Comparison of ENCODE assay signal across 10 mouse cellular contexts in genomic region chr2:129197197-129197596, GRCm38 (mm10). TPM values are rescaled to one million over a fixed set of nuclear protein-coding genes. Genes with fewer than 3 reads are reported as not detected.
A peak's percentile ranks its signal among the peaks of the same experiment; 100 is the strongest.
DNase-seq lines count a peak whose midpoint lies in the region; ATAC-seq and TF ChIP-seq lines count a peak whose summit lies in the region.
"Had no signal": no experiment of that assay in that cellular context is flagged by ENCODE, and none has a peak within 500 bp of the region (broad histone marks: within the 10 kb centered on the region; RNA-seq: fewer than 3 reads in every experiment).

No protein-coding gene starts in this region.

- no peak for TF ChIP-seq CTCF in liver, adult 2 months (IDR thresholded peaks at IDR 0.05; ENCODE audit: low read depth, low read length)
- no peak for TF ChIP-seq CTCF in midbrain, postnatal 0 days (IDR thresholded peaks at IDR 0.05)

- peaks cover 22% of the 10 kb centered on the region for H3K36me3 ChIP-seq in liver, adult 2 months (ENCODE audit: control insufficient read depth, insufficient read depth, low read length)
- peaks cover 16% of the 10 kb centered on the region for H3K36me3 ChIP-seq in forebrain, embryonic 13.5 days (ENCODE audit: poor library complexity, severe bottlenecking)
- peaks cover 23% of the 10 kb centered on the region for H3K36me3 ChIP-seq in limb, embryonic 10.5 days
- peaks cover 5% of the 10 kb centered on the region; the same call in 1 of the 2 replicates for H3K36me3 ChIP-seq in midbrain, postnatal 0 days (ENCODE audit: insufficient read depth, low read length)

- no peak overlapping the region for H3K4me3 ChIP-seq in liver, adult 2 months (ENCODE audit: insufficient read depth, low read depth, low read length)
- peak overlapping the region; percentile 84; the same call in 1 of the 2 replicates for H3K4me3 ChIP-seq in forebrain, embryonic 13.5 days
- peak overlapping the region; percentile 79 for H3K4me3 ChIP-seq in limb, embryonic 10.5 days
- peak overlapping the region; percentile 85; the same call in 1 of the 2 replicates for H3K4me3 ChIP-seq in midbrain, postnatal 0 days (ENCODE audit: low read depth, low read length)

- H3K9ac ChIP-seq in liver, adult 2 months (ENCODE audit: low read depth, low read length), result no peak overlapping the region
- no peak overlapping the region for H3K9ac ChIP-seq in forebrain, embryonic 13.5 days
- H3K9ac ChIP-seq in midbrain, postnatal 0 days (replicated peaks; ENCODE audit: low read length, poor library complexity, severe bottlenecking), result 0 out of 2 replicates have a peak overlapping the region, but pooled peaks have one; percentile 13

- peak overlapping the region; percentile 89 for H3K4me2 ChIP-seq in forebrain, embryonic 13.5 days
- peak overlapping the region; percentile 55 for H3K4me2 ChIP-seq in midbrain, postnatal 0 days (ENCODE audit: low read depth, low read length, poor library complexity, severe bottlenecking)

- H3K27me3 ChIP-seq in liver, adult 2 months (ENCODE audit: control insufficient read depth, insufficient read depth, low read length), result no peaks in the 10 kb centered on the region
- H3K27me3 ChIP-seq in forebrain, embryonic 13.5 days, result no peaks in the 10 kb centered on the region
- no peaks in the 10 kb centered on the region for H3K27me3 ChIP-seq in limb, embryonic 10.5 days (ENCODE audit: low read depth, poor library complexity, severe bottlenecking)
- no peaks in the 10 kb centered on the region for H3K27me3 ChIP-seq in midbrain, postnatal 0 days (ENCODE audit: insufficient read depth, low read length)

- H3K4me1 ChIP-seq in liver, adult 2 months (ENCODE audit: control insufficient read depth, insufficient read depth, low read length), result peaks cover 9% of the 10 kb centered on the region
- H3K4me1 ChIP-seq in forebrain, embryonic 13.5 days, result peaks cover 38% of the 10 kb centered on the region
- peaks cover 24% of the 10 kb centered on the region for H3K4me1 ChIP-seq in limb, embryonic 10.5 days
- peaks cover 4% of the 10 kb centered on the region; the same call in 1 of the 2 replicates for H3K4me1 ChIP-seq in midbrain, postnatal 0 days (ENCODE audit: insufficient read depth, low read length)

- no peak for ATAC-seq in forebrain, embryonic 13.5 days
- no peak for ATAC-seq in midbrain, postnatal 0 days (ENCODE audit: low FRiP score)

- 16% methylated on average over 5 of the region's 5 CpGs for WGBS in liver, adult 2 months
- WGBS in forebrain, embryonic 13.5 days, result 77% methylated on average over 5 of the region's 5 CpGs
- WGBS in limb, embryonic 10.5 days, result 39% methylated on average over 5 of the region's 5 CpGs
- 79% methylated on average over 5 of the region's 5 CpGs for WGBS in midbrain, postnatal 0 days

- TF ChIP-seq POLR2A in liver, adult 2 months (IDR thresholded peaks at IDR 0.05; ENCODE audit: extremely low read depth, insufficient read depth, low read length), result no peak

- peak; percentile 83 for DNase-seq in liver, adult 2 months (ENCODE audit: extremely low read depth, low read depth, low spot score)
- no peak for DNase-seq in liver
- DNase-seq in limb, embryonic 10.5 days (ENCODE audit: low spot score), result no peak
- no peak for DNase-seq in midbrain, postnatal 0 days (ENCODE audit: low spot score)
- DNase-seq in spleen, adult 18-20 months, result no peak
- no peak for DNase-seq in layer of hippocampus, adult 8-10 months (ENCODE audit: low spot score in 2 of 2)
- DNase-seq in Muller cell, postnatal 12 days (ENCODE audit: inconsistent ontology term), result no peak
- DNase-seq: cerebellum, adult 11-12 months; left cerebral cortex, postnatal 4 days had no signal

- H3K27ac ChIP-seq in liver, adult 2 months (replicated peaks; ENCODE audit: insufficient read depth, low read depth, low read length), result peak overlapping the region; percentile 59
- H3K27ac ChIP-seq in forebrain, embryonic 13.5 days, result no peak overlapping the region
- H3K27ac ChIP-seq in limb, embryonic 10.5 days, result no peak overlapping the region
- H3K27ac ChIP-seq in midbrain, postnatal 0 days (ENCODE audit: low read depth, low read length), result no peak overlapping the region

- H3K9me3 ChIP-seq in forebrain, embryonic 13.5 days (replicated peaks), result no peaks in the 10 kb centered on the region
- no peaks in the 10 kb centered on the region for H3K9me3 ChIP-seq in limb, embryonic 10.5 days (replicated peaks)
- H3K9me3 ChIP-seq in midbrain, postnatal 0 days (ENCODE audit: low read length), result no peaks in the 10 kb centered on the region

- peaks cover 7% of the 10 kb centered on the region; the same call in 1 of the 2 replicates for H3K79me2 ChIP-seq in liver, adult 2 months (ENCODE audit: control insufficient read depth, insufficient read depth, low read length)

RNA-seq across cellular contexts. Expression of gene Slc20a1, which starts 1.4 kb away (rescaled TPM):
- total RNA-seq in liver, adult 2 months (2014; rRNA removed), result 24.9 and 36.0 TPM in 2 replicates
- 7.8 and 9.4 TPM in 2 replicates for polyA plus RNA-seq in liver, adult 2 months (2012; rRNA removed)
- polyA plus RNA-seq in forebrain, embryonic 13.5 days (2015; fragmentation: Nextera tagmentation; extraction: Ambion mirVana), result 57.2 and 59.8 TPM in 2 replicates
- polyA plus RNA-seq in limb, embryonic 10.5 days (2016; fragmentation: Nextera tagmentation; extraction: Ambion mirVana), result 47.1 and 49.7 TPM in 2 replicates
- total RNA-seq in midbrain, postnatal 0 days (2014; rRNA removed), result 80.0 and 82.2 TPM in 2 replicates
- polyA plus RNA-seq in midbrain, postnatal 0 days (2015; fragmentation: Nextera tagmentation; extraction: Ambion mirVana), result 44.9 and 47.7 TPM in 2 replicates
- 100 to 1,000 TPM; 143 to 159 (median 145) TPM for total RNA-seq in layer of hippocampus, adult 8-10 months (2022)
